Mouse (Mus musculus) liver, embryonic 14.5 days (tissue): ENCODE measurements around the gene Prr15.

Experiments
- CTCF ChIP-seq: IDR thresholded peaks from 2 replicates; pipeline ENCODE4 v1.5.1; 2016; ENCODE audit warnings: antibody characterized with exemption, low read depth, control low read depth
- EP300 ChIP-seq: IDR thresholded peaks from 2 replicates; pipeline ENCODE4 v1.6.1; 2016; ENCODE audit warnings: antibody characterized with exemption, low read depth

- TF ChIP-seq CTCF (no peak), EP300 (no peak)
Observed at GRCm38 (mm10) chr6:54337321-54337720, 11.7 kb downstream of the Prr15 start.
